Mouse (Mus musculus) thymus, postnatal 36 days (tissue): ENCODE measurements at regions not wholly inside any gene's neighbourhood (a gene's known extent, or its start where the extent isn't known, plus 50 kb on each side); places are given as distances from the start of the nearest gene placed in this dataset.
A peak's percentile ranks its signal among the peaks of the same experiment; 100 is the strongest.

Source experiments
- DNase-seq, 2 experiments: peaks; one replicate each; pipeline ENCODE4 v3.0.0; 2022; ENCODE audit warnings: mixed read lengths in 2 of 2

DNA sequence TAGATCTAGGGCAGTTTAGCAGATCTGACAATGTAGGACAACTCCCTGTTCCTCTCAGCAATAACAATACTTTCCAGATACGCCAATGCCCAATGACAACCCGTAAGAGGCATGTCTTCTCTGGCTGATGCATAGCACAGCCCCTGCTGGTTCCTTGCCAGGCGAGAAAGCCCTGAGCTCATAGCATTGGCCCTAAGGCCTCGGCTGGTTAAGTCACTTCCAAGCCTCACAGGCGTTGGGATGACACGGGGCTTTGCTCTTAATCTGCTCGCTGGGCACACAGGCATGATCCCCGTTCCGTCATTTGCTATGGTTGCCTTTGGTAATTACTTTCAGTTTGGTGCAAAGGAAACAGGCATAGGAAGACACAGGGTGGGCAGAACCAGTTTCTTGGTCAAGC is 111.0 kb upstream of the Sulf2 start:
- no peak for DNase-seq

DNA sequence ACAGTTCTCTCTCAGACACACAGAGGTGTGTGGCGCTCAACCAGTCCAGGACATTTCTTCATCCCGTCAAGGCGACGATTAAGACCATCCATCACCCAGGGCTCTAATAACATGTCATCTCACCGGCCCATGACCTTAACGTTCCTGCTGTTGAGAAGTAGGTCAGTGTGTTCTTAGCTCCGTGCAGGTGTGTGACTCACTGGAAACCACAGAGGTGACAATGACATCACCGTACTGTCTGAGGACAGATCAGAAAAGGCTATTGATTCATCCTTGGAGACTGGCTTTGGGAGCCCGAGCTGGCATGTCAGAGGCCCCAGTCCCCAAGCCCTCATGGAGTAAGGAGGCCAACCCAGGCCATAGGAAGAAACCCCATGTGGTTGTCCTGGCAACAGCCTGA is 109.3 kb upstream of the Sulf2 start:
- DNase-seq: peak; percentile 20 to 48

GRCm38 (mm10) chr2:166261799-166262198 is 106.3 kb upstream of the Sulf2 start:
- DNase-seq: peak; percentile 32 to 61

GRCm38 (mm10) chr2:166261065-166261464 is 105.6 kb upstream of the Sulf2 start:
- DNase-seq: no peak

DNA sequence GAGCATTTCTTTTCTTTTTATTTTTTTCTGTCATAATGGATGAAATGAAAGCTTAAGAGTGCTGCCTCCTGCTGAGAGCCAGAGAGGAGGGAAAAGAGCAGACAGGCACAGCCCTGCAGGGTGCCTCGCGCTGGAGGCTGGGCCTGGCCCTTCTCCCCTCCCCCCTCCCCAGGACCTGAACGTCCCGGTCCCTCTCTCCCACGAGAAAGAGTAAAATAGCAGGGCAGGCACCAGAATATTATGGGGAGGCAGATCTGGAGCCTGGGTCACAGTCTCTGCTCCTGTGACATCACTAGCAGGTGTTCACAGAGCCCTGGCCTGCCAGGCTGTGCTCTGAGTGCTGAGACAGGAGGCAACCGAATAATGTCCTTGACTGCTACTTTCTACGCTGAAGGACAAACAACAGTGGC is 103.3 kb upstream of the Sulf2 start:
- DNase-seq: no peak

- no peak for DNase-seq
Measured at GRCm38 (mm10) chr2:166257666-166258065, 102.2 kb upstream of the Sulf2 start.

DNA sequence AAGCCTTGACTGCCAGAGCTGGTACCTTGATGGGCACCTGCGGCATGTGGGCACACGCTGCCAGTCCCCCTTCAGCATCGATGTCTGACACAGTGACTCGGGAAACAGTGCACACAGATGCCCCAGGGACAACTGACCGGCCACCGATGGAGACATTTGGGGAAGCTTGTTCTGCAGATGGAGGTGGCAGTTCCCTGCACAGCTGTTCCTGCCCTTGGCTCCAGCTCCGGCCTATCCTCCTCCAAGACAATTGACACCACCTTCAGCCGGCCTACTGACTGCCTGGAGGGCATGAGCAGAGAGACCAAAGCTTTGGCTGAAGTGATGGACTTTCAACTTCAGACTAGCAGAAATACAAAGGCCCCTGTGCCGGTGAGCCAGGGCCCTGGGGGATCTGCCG is 100.7 kb upstream of the Sulf2 start:
- DNase-seq: no peak

DNA sequence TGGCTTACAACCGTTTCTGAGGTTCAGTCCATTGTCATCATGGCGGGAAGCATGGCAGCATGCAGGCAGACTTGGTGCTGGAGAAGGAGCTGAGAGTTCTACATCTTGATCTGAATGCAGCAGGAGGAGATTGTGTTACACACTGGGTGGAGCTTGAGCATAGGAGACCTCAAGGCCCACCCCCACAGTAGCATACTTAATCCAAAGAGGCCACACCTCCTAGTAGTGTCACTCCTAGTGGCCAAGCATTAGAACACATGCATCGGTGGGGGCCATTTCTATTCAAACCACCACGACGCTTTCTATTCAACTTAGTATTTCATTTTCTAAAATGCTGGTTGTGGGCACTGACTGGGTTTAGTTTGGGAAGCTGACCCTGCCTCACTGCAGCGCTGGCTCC is 99.1 kb upstream of the Sulf2 start:
- DNase-seq: no peak

DNA sequence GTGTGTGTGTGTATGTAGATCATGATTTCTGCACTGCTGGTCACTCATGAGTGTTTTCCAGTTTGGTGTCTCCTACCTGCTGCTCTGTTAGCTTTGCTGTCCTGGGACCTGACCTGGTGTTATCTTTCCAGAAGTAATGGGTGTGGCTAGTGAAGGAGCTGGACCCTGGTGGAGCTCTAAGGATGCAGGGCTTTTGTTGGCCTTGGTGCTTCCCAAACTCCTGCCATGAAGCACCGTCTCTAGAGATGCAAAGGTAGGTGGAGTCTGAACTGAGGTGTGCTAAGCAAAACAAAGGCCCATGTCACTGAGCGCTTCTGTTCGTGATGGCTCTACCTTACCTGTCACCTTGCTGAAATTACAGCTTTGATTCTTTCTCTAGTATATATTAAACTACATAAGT is 96.6 kb upstream of the Sulf2 start:
- no peak for DNase-seq

- no peak for DNase-seq
Measured at GRCm38 (mm10) chr2:166251421-166251820, 96.0 kb upstream of the Sulf2 start.

DNA sequence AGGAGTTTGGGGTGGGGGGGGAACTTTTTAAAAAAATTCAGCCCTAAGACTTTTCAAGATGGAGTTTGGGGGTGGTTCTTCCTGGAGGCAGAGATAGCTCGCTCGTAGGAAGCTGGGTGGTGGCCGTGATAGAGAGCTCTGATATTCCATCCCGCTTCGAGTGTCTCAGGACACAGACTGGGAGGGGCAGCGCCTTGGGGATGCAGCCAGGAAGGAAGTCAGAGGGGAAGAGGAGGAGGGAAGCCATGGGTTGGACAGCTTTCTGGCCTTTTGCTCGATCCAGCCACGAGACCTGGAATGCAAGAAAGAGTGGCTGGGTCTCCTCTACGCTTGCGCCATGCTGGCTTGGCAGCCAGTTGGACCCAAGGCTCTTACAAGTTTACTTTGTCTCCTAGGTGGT is 95.1 kb upstream of the Sulf2 start:
- DNase-seq: no peak

DNA sequence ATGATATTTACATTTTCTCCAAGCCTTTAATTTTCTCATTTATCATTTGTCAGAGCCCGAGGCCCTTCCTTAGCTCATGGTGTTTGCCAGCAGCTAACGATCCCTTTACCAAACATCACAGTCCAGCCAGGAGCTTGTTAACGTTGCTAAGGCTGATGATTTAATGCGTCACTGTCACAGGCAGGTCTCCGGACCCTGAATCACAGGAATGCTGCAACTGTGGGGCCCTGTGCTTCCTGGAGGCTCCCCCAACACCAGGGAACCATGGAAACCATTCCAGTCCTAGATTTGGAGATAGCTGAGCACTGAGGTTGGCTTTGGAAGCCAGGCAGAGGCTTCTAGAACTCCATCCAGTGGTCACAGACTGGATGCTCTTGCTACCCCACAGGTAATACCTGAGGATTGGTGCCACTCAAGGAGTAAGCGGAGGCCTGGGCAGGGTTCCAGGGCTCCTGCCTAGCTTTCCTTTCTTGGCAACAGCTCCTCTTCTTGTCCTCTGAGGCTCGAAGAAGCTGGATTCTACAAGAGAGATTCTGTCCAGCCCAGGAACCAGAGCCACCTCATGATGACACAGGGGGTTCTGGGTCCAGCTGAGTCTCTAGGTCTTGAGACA is 94.0 kb upstream of the Sulf2 start:
- no peak for DNase-seq

DNA sequence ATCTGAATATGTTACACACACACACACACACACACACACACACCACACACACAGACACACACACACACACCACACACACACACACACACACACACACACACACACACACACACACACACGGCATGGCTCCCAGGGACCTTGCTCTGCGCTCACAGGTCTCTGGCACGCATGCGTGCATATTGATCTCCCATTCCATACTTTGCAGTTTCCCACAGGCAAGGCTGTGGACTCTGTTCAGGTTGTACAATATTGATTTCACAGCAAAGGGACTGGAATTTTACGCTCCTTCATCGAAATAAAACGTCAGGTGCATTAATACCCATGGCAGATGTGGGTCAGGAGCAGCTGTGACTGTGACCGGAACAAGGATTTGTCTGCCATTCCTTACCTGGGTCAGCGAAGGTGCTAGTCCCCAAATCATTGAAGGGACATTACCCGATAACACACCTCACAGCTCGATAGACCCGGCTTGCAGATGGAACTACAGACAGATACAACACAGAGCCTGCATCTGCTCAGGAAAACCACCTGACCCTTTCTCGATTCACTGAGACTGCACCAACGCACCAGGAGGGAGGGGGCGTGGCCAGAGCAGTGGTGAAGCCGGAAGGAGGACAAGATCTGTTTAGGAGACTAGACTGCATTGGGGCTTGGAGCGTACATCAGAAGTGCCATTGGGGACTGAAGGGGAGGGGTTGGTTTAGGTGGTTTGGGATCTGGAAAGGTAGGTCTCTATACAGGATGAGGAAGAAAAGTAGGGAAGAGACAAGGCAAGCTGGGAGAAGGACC is 91.1 kb upstream of the Sulf2 start:
- DNase-seq: peak; percentile 41 to 58

DNA sequence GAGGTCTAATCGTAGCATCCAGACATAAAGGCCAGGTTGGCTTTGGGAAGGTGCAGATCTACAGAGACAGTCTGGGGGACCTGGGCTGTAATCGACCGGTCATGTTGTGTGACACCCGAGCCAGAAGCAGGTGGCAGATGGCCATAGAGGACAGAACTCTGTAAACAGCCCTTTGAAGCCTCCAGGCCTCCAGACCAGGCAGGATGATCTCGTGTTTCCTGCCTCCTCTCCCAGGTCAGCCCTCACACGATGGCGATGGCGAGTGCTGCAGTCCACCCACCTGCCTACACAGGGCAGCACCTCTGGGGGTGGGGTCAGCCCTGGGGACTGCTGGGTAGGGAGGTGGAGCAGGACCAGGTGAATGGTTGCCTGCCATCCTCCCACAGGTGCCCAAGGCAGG is 89.8 kb upstream of the Sulf2 start:
- DNase-seq: no peak

GRCm38 (mm10) chr2:166242786-166243521 is 87.5 kb upstream of the Sulf2 start:
- no peak for DNase-seq

DNA sequence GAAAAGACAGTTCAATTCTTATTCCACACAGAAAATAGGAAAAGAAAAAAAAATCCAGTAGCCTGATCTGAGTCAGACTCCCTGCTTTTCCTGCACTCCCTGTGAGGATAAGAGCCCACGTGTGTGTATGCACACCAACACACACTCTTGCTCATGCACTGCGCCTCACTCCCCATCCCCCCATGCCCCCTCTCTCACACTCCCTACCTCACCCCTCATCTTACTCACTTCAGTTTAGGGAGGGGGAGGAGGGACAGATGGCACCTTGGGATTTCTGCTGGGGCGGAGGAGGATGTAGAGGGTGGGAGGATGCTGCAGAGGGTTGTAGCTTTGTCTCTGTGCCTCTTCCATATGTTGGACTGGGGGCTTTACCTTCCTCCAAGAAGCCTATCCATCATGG is 85.8 kb upstream of the Sulf2 start:
- DNase-seq: no peak

DNA sequence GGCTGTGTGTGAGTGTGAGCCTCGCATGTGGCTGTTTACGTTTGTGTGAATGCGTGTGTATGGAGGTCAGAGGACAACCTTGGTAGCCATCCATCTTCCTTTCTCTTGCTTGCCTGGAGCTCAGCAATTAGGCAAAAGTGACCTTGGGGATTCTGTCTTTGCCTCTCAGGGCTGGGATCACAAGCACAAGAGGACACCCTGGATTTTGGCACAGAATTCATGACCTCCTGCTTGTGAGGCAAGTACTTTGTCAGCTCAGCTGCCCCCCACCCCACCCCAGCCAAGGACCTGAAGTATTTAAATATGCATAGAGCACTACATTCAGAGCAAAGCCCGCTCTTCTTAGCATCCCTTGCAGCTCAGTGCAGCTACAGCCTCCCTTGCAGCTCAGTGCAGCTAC is 84.6 kb upstream of the Sulf2 start:
- no peak for DNase-seq

DNA sequence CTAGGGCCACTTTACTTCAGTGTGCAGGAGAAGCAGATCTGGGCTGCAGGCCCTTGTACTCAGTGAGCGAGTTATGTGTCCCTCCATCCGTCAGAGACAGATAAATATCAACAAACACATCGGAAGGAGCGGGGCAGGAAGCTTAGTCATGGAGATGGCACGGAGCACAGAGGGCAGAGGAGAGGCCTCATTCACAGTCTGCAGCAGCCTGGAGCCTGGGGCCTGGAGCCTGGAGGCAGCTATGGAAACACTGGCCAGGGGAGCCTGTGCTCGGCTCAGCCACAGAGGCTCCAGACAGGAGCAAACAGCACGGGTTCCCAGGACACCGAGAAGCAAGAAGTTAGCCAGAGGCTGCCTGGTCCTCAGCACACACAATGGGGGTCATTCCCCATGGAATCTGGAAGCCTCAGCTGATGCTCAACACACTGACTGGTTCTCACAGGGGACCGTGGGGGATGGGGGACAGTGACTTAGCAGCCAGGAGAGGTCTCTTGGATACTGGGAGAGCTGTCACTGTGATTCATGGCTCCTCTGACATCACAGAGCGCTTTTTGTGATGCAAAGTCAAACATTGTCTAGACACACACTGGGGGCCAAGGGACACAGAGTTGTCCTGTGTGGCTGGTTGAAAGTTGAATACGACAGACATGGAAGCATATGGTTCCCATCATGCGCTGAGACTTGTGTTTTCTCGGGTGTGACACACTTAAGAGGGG is 82.2 kb upstream of the Sulf2 start:
- no peak for DNase-seq

- DNase-seq: no peak
Measured at GRCm38 (mm10) chr2:166236102-166236501, 80.6 kb upstream of the Sulf2 start.

- no peak for DNase-seq
Measured at GRCm38 (mm10) chr2:166234579-166235212, 79.2 kb upstream of the Sulf2 start.

GRCm38 (mm10) chr2:166233246-166233645 is 77.8 kb upstream of the Sulf2 start:
- no peak for DNase-seq

DNA sequence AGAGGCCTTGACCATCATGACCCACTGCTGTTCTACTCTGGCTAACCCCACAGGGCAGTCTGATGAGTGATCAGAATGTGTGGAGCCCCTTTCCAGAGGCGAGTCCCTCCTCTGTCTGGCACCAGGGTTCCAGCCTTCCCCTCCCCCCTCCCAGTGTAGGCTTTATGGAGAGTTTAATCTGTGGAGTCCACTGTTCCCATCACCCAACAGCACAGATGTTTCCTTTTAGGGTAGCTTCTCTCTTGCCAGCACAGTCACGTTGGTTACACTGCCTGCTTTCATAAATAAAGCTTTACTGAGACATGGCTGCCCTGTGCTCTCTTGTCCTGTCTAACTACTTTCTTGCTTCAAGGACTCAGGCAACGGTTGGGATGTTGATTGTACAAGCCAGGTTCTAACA is 76.9 kb upstream of the Sulf2 start:
- DNase-seq: no peak

DNA sequence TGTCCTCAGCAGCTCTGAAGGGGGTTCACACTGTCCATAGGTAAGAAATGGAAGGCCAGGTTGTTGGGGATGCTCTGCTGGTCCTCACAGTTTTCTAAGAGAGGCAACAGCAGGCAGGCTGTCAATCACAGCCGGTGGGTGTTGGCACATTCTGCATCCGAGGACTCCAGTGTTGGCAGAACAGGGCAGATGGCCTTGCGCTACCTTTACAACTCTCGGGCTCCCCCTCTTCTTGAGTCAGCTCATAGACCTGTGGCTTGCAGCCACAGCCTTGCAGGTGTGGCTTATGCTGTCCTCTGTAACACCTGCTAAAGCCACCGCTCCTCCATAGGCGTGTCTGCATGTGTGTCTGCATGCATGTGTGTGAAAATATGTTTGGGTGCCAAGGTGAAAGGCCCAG is 75.2 kb upstream of the Sulf2 start:
- DNase-seq: no peak
